Mouse (Mus musculus) MEL (cell line): ENCODE measurements at regions not wholly inside any gene's neighbourhood (a gene's known extent, or its start where the extent isn't known, plus 50 kb on each side); places are given as distances from the start of the nearest gene placed in this dataset.

Source experiments
- DNase-seq: peaks from one replicate; pipeline ENCODE4 v3.0.0; 2011; ENCODE audit warnings: low read depth, low spot score
- H3K27ac ChIP-seq: 2 replicates; pipeline ENCODE4 v1.5.1; 2012; ENCODE audit warnings: low read depth, mild to moderate bottlenecking, control low read depth, low read length, moderate library complexity; ENCODE audit not compliant: control insufficient read depth
- H3K27me3 ChIP-seq, 2 experiments: fragments of 150-350 bp in 1 of 2; sonication (generic) in 1 of 2; 2 replicates each; pipeline ENCODE4 v1.6.1; 2012; ENCODE audit warnings: low read length in 2 of 2, mild to moderate bottlenecking in 2 of 2, improper control_type of control experiment in 1 of 2, moderate library complexity in 1 of 2; ENCODE audit not compliant: insufficient read depth in 2 of 2, control insufficient read depth in 1 of 2
- H3K36me3 ChIP-seq, 2 experiments: 2 replicates each; pipeline ENCODE4 v1.6.1; 2012 to 2014; ENCODE audit warnings: low read length in 2 of 2, improper control_type of control experiment in 1 of 2, inconsistent platforms in 1 of 2, mild to moderate bottlenecking in 1 of 2; ENCODE audit not compliant: insufficient read depth in 2 of 2, control insufficient read depth in 1 of 2
- H3K4me1 ChIP-seq, 2 experiments: fragments of 150-350 bp in 1 of 2; sonication (generic) in 1 of 2; 2 replicates each; pipeline ENCODE4 v1.6.1; 2012; ENCODE audit warnings: low read length in 2 of 2, improper control_type of control experiment in 1 of 2, mild to moderate bottlenecking in 1 of 2; ENCODE audit not compliant: insufficient read depth in 2 of 2, control insufficient read depth in 1 of 2
- H3K4me3 ChIP-seq, 2 experiments: fragments of 150-350 bp in 1 of 2; sonication (generic) in 1 of 2; 2 replicates each; pipeline ENCODE4 v1.5.1; 2012; ENCODE audit warnings: low read depth in 2 of 2, low read length in 2 of 2, mild to moderate bottlenecking in 2 of 2, moderate library complexity in 2 of 2, control low read depth in 1 of 2, improper control_type of control experiment in 1 of 2; ENCODE audit not compliant: control insufficient read depth in 1 of 2, insufficient read depth in 1 of 2
- H3K79me2 ChIP-seq: 2 replicates; pipeline ENCODE4 v1.6.1; 2012; ENCODE audit warnings: mild to moderate bottlenecking, low read length, moderate library complexity; ENCODE audit not compliant: control insufficient read depth, poor library complexity, insufficient read depth
- H3K9ac ChIP-seq: 2 replicates; pipeline ENCODE4 v1.6.1; 2012; ENCODE audit warnings: low read depth, mild to moderate bottlenecking, control low read depth, low read length, moderate library complexity; ENCODE audit not compliant: control insufficient read depth, poor library complexity, severe bottlenecking
- H3K9me3 ChIP-seq: fragments of 150-350 bp; sonication (generic); replicated peaks from 2 replicates; pipeline ENCODE4 v1.6.1; 2012; ENCODE audit warnings: mild to moderate bottlenecking, low read length, improper control_type of control experiment, moderate library complexity; ENCODE audit not compliant: insufficient read depth
- BHLHE40 ChIP-seq: IDR thresholded peaks from 2 replicates; pipeline ENCODE4 v1.6.1; 2012; ENCODE audit warnings: low read depth, mild to moderate bottlenecking, inconsistent platforms, low read length, improper control_type of control experiment, borderline replicate concordance
- CHD1 ChIP-seq: IDR thresholded peaks from 2 replicates; pipeline ENCODE4 v1.6.1; 2012; ENCODE audit warnings: low read depth, mild to moderate bottlenecking, inconsistent platforms, low read length, improper control_type of control experiment
- CHD2 ChIP-seq: IDR thresholded peaks from 2 replicates; pipeline ENCODE4 v1.6.1; 2011; ENCODE audit warnings: low read length, improper control_type of control experiment
- CTCF ChIP-seq, 3 experiments: IDR thresholded peaks in 2 of 3; conservative IDR thresholded peaks in 1 of 3; 2 replicates each; pipeline ENCODE4 v1.5.1; 2011 to 2012; ENCODE audit warnings: low read length in 3 of 3, low read depth in 2 of 3, mild to moderate bottlenecking in 2 of 3, improper control_type of control experiment in 1 of 3, inconsistent platforms in 1 of 3, mixed read lengths in 1 of 3, moderate library complexity in 1 of 3; ENCODE audit not compliant: control insufficient read depth in 1 of 3, insufficient read depth in 1 of 3, poor library complexity in 1 of 3, severe bottlenecking in 1 of 3
- E2F4 ChIP-seq: IDR thresholded peaks from 2 replicates; pipeline ENCODE4 v1.6.1; 2011; ENCODE audit warnings: low read depth, low read length, improper control_type of control experiment, borderline replicate concordance
- ELF1 ChIP-seq: IDR thresholded peaks from 2 replicates; pipeline ENCODE4 v1.6.1; 2014; ENCODE audit warnings: low read depth, mild to moderate bottlenecking, inconsistent platforms, low read length, improper control_type of control experiment, moderate library complexity
- EP300 ChIP-seq, 2 experiments: IDR thresholded peaks; 2 replicates each; pipeline ENCODE4 v1.6.1; 2011; ENCODE audit warnings: improper control_type of control experiment in 2 of 2, low read length in 2 of 2, low read depth in 1 of 2, mild to moderate bottlenecking in 1 of 2
- GATA1 ChIP-seq: IDR thresholded peaks from 2 replicates; pipeline ENCODE4 v1.6.1; 2011; ENCODE audit warnings: low read depth, low read length, improper control_type of control experiment
- HCFC1 ChIP-seq: IDR thresholded peaks from 2 replicates; pipeline ENCODE4 v1.6.1; 2012; ENCODE audit warnings: low read depth, mild to moderate bottlenecking, inconsistent platforms, low read length, improper control_type of control experiment, moderate library complexity
- JUND ChIP-seq: IDR thresholded peaks from 2 replicates; pipeline ENCODE4 v1.6.1; 2011; ENCODE audit warnings: low read depth, mild to moderate bottlenecking, improper control_type of control experiment, low read length
- KAT2A ChIP-seq: conservative IDR thresholded peaks from 2 replicates; pipeline ENCODE4 v1.6.1; 2012; ENCODE audit warnings: low read depth, low read length, improper control_type of control experiment, inconsistent platforms
- MAX ChIP-seq: IDR thresholded peaks from 2 replicates; pipeline ENCODE4 v1.6.1; 2011; ENCODE audit warnings: low read length, improper control_type of control experiment
- MEF2A ChIP-seq: IDR thresholded peaks from 2 replicates; pipeline ENCODE4 v1.6.1; 2014; ENCODE audit warnings: low read depth, mild to moderate bottlenecking, inconsistent platforms, low read length, improper control_type of control experiment; ENCODE audit not compliant: poor library complexity, insufficient replicate concordance, severe bottlenecking; ENCODE audit errors: extremely low read depth
- MYC ChIP-seq: IDR thresholded peaks from 2 replicates; pipeline ENCODE4 v1.6.1; 2011; ENCODE audit warnings: low read depth, mild to moderate bottlenecking, low read length, improper control_type of control experiment, moderate library complexity
- NRF1 ChIP-seq: IDR thresholded peaks from 2 replicates; pipeline ENCODE4 v1.6.1; 2014; ENCODE audit warnings: low read depth, mild to moderate bottlenecking, inconsistent platforms, low read length, improper control_type of control experiment, moderate library complexity; ENCODE audit not compliant: poor library complexity, insufficient read depth, severe bottlenecking
- POLR2A ChIP-seq, 2 experiments: IDR thresholded peaks; 2 replicates each; pipeline ENCODE4 v1.6.1; 2011 to 2012; ENCODE audit warnings: low read length in 2 of 2, mild to moderate bottlenecking in 2 of 2, control low read depth in 1 of 2, improper control_type of control experiment in 1 of 2, low read depth in 1 of 2, moderate library complexity in 1 of 2; ENCODE audit not compliant: control insufficient read depth in 1 of 2, insufficient read depth in 1 of 2, poor library complexity in 1 of 2
- POLR2AphosphoS2 ChIP-seq: IDR thresholded peaks from 2 replicates; pipeline ENCODE4 v1.6.1; 2011; ENCODE audit warnings: low read length, improper control_type of control experiment
- RCOR1 ChIP-seq: IDR thresholded peaks from 2 replicates; pipeline ENCODE4 v1.6.1; 2012; ENCODE audit warnings: low read depth, mild to moderate bottlenecking, inconsistent platforms, low read length, improper control_type of control experiment
- SMC3 ChIP-seq: IDR thresholded peaks from 2 replicates; pipeline ENCODE4 v1.6.1; 2011; ENCODE audit warnings: low read depth, low read length, improper control_type of control experiment
- TAL1 ChIP-seq: IDR thresholded peaks from 2 replicates; pipeline ENCODE4 v1.6.1; 2012; ENCODE audit warnings: mild to moderate bottlenecking, inconsistent platforms, low read length, moderate library complexity, mixed read lengths
- TCF12 ChIP-seq: IDR thresholded peaks from 2 replicates; pipeline ENCODE4 v1.6.1; 2014; ENCODE audit warnings: low read depth, mild to moderate bottlenecking, inconsistent platforms, low read length, improper control_type of control experiment, moderate library complexity
- UBTF ChIP-seq: IDR thresholded peaks from 2 replicates; pipeline ENCODE4 v1.6.1; 2012; ENCODE audit warnings: low read depth, mild to moderate bottlenecking, inconsistent platforms, low read length, improper control_type of control experiment, moderate library complexity, borderline replicate concordance; ENCODE audit not compliant: insufficient read depth
- ZC3H11A ChIP-seq: IDR thresholded peaks from 2 replicates; pipeline ENCODE4 v1.6.1; 2012; ENCODE audit warnings: low read depth, mild to moderate bottlenecking, inconsistent platforms, low read length, improper control_type of control experiment
- ZKSCAN1 ChIP-seq: IDR thresholded peaks from 2 replicates; pipeline ENCODE4 v1.6.1; 2012; ENCODE audit warnings: low read depth, mild to moderate bottlenecking, inconsistent platforms, low read length, improper control_type of control experiment, moderate library complexity
- ZMIZ1 ChIP-seq: IDR thresholded peaks from 2 replicates; pipeline ENCODE4 v1.6.1; 2012; ENCODE audit warnings: low read depth, mild to moderate bottlenecking, inconsistent platforms, low read length, improper control_type of control experiment, moderate library complexity

GRCm38 (mm10) chr5:42977108-42977507 is 255.9 kb upstream of the Cpeb2 start:
- H3K36me3 ChIP-seq = no peaks in the 10 kb centered on the region
- peak; percentile 35; the same call in 1 of the 2 replicates for TF ChIP-seq GATA1
- TF ChIP-seq TAL1 = no peak
- peak; percentile 81 for TF ChIP-seq RCOR1
- TF ChIP-seq ELF1 = no peak
- no peak for TF ChIP-seq POLR2A (IDR thresholded peaks at IDR 0.05; ENCODE audit: control insufficient read depth in 1 of 2, insufficient read depth in 1 of 2, low read depth in 1 of 2, low read length in 2 of 2, poor library complexity in 1 of 2)
- no peak for TF ChIP-seq UBTF
- peak; percentile 24 to 37; a peak in 1 of 4 replicates for TF ChIP-seq EP300 (IDR thresholded peaks at IDR 0.05; ENCODE audit: low read depth in 1 of 2, low read length in 2 of 2)
- no peak for TF ChIP-seq CHD1
- TF ChIP-seq ZMIZ1 = no peak
- no peak for TF ChIP-seq HCFC1
- peaks cover 0 to 2% of the 10 kb centered on the region in 2 experiments; a peak in 1 of 4 replicates for H3K27me3 ChIP-seq
- no peak overlapping the region for H3K4me3 ChIP-seq
- no peaks in the 10 kb centered on the region for H3K4me1 ChIP-seq
- H3K9ac ChIP-seq = no peak overlapping the region
- no peaks in the 10 kb centered on the region for H3K79me2 ChIP-seq
- H3K27ac ChIP-seq = no peak overlapping the region
- peak; percentile 22 for DNase-seq
- H3K9me3 ChIP-seq = no peaks in the 10 kb centered on the region

- DNase-seq = no peak
- no peaks in the 10 kb centered on the region; a peak in 1 of 4 replicates for H3K27me3 ChIP-seq
- H3K79me2 ChIP-seq = no peaks in the 10 kb centered on the region
- no peak overlapping the region for H3K4me3 ChIP-seq
- H3K9me3 ChIP-seq = no peaks in the 10 kb centered on the region
- no peaks in the 10 kb centered on the region for H3K4me1 ChIP-seq
- H3K27ac ChIP-seq = no peak overlapping the region
- no peak overlapping the region for H3K9ac ChIP-seq
- H3K36me3 ChIP-seq = no peaks in the 10 kb centered on the region
- no peak for TF ChIP-seq CTCF (IDR thresholded peaks at IDR 0.05 in 2 of 3, conservative IDR thresholded peaks at IDR 0.05 in 1 of 3; ENCODE audit: control insufficient read depth in 1 of 3, insufficient read depth in 1 of 3, low read depth in 2 of 3, low read length in 3 of 3, poor library complexity in 1 of 3, severe bottlenecking in 1 of 3)
- no peak for TF ChIP-seq TCF12
- TF ChIP-seq BHLHE40 = no peak
- no peak for TF ChIP-seq MAX
- TF ChIP-seq KAT2A = no peak
- TF ChIP-seq HCFC1 = no peak
- no peak for TF ChIP-seq CHD1
- no peak for TF ChIP-seq JUND
- no peak for TF ChIP-seq CHD2
- TF ChIP-seq GATA1 = no peak
- no peak for TF ChIP-seq E2F4
- TF ChIP-seq ZC3H11A = no peak
- TF ChIP-seq MYC = no peak
- TF ChIP-seq NRF1 = no peak
- TF ChIP-seq TAL1 = no peak
- no peak for TF ChIP-seq SMC3
- no peak for TF ChIP-seq POLR2AphosphoS2
- no peak for TF ChIP-seq MEF2A
- no peak for TF ChIP-seq RCOR1
- TF ChIP-seq ZKSCAN1 = no peak
- TF ChIP-seq, all 39 proteins: peak for 0
Observed at GRCm38 (mm10) chr5:42980946-42981650, 251.9 kb upstream of the Cpeb2 start.
